Mouse (Mus musculus) hindbrain, embryonic 10.5 days (tissue): ENCODE measurements at regions not wholly inside any gene's neighbourhood (a gene's known extent, or its start where the extent isn't known, plus 50 kb on each side); places are given as distances from the start of the nearest gene placed in this dataset.

Experiments used
- DNase-seq: peaks from one replicate; pipeline ENCODE4 v3.0.0-alpha.2; 2017; ENCODE audit warnings: low spot score
- H3K27ac ChIP-seq: fragments of 300-500 bp; sonication (generic); 2 replicates; pipeline ENCODE4 v1.5.1; 2016; ENCODE audit warnings: mild to moderate bottlenecking, moderate library complexity
- H3K27me3 ChIP-seq: fragments of 300-500 bp; sonication (generic); 2 replicates; pipeline ENCODE4 v1.6.1; 2016; ENCODE audit warnings: mild to moderate bottlenecking; ENCODE audit not compliant: poor library complexity, insufficient read depth, severe bottlenecking
- H3K36me3 ChIP-seq: fragments of 300-500 bp; sonication (generic); 2 replicates; pipeline ENCODE4 v1.6.1; 2016; ENCODE audit warnings: mild to moderate bottlenecking, moderate library complexity
- H3K4me1 ChIP-seq: fragments of 300-500 bp; sonication (generic); replicated peaks from 2 replicates; pipeline ENCODE4 v1.6.1; 2016; ENCODE audit warnings: mild to moderate bottlenecking
- H3K4me3 ChIP-seq: fragments of 300-500 bp; sonication (generic); 2 replicates; pipeline ENCODE4 v1.5.1; 2016; ENCODE audit warnings: mild to moderate bottlenecking, moderate library complexity
- H3K9me3 ChIP-seq: fragments of 300-500 bp; sonication (generic); 2 replicates; pipeline ENCODE4 v1.6.1; 2016; ENCODE audit warnings: mild to moderate bottlenecking, moderate library complexity
- WGBS: fragments of 180-500 bp; shearing (Covaris S2); methylation state at CpG from one replicate; pipeline ENCODE4 v1.1.7; 2016; 5-methylcytosine and 5-hydroxymethylcytosine counted together

- Histone ChIP-seq H3K4me1 (no peaks in the 10 kb centered on the region), H3K9me3 (no peaks in the 10 kb centered on the region), H3K4me3 (no peak overlapping the region), H3K27me3 (no peaks in the 10 kb centered on the region), H3K27ac (no peak overlapping the region), H3K36me3 (no peaks in the 10 kb centered on the region)
- 88% methylated on average over 2 of the region's 2 CpGs for WGBS
- no peak for DNase-seq
These were observed 487.3 kb downstream of the Ttll7 start for GRCm38 (mm10) chr3:147339427-147339826.

- H3K27me3 ChIP-seq = no peaks in the 10 kb centered on the region
- no peak overlapping the region for H3K27ac ChIP-seq
- 60% methylated on average over 5 of the region's 5 CpGs for WGBS
- no peaks in the 10 kb centered on the region for H3K4me1 ChIP-seq
- H3K4me3 ChIP-seq = no peak overlapping the region
- H3K36me3 ChIP-seq = no peaks in the 10 kb centered on the region
- no peaks in the 10 kb centered on the region for H3K9me3 ChIP-seq
- DNase-seq = no peak
These were observed 495.3 kb downstream of the Ttll7 start for GRCm38 (mm10) chr3:147347278-147348039.

- no peak for DNase-seq
- Histone ChIP-seq H3K4me3 (no peak overlapping the region), H3K9me3 (no peaks in the 10 kb centered on the region), H3K27ac (no peak overlapping the region), H3K27me3 (no peaks in the 10 kb centered on the region), H3K36me3 (no peaks in the 10 kb centered on the region), H3K4me1 (no peaks in the 10 kb centered on the region)
- WGBS = 92% methylated on average over 5 of the region's 5 CpGs
These were observed 534.9 kb downstream of the Ttll7 start for GRCm38 (mm10) chr3:147387077-147387476.

- no peaks in the 10 kb centered on the region for H3K9me3 ChIP-seq
- peaks cover 15% of the 10 kb centered on the region for H3K4me1 ChIP-seq
- WGBS = 51% methylated on average over 8 of the region's 8 CpGs
- peak; percentile 14 for DNase-seq
- no peaks in the 10 kb centered on the region for H3K36me3 ChIP-seq
- H3K4me3 ChIP-seq = no peak overlapping the region
- H3K27ac ChIP-seq = no peak overlapping the region
- H3K27me3 ChIP-seq = no peaks in the 10 kb centered on the region
These were observed 546.1 kb downstream of the Ttll7 start for GRCm38 (mm10) chr3:147398298-147398697.

- DNase-seq = no peak
- no peak overlapping the region for H3K4me3 ChIP-seq
- no peak overlapping the region for H3K27ac ChIP-seq
- H3K27me3 ChIP-seq = no peaks in the 10 kb centered on the region
- WGBS = 87% methylated on average over 4 of the region's 4 CpGs
- no peaks in the 10 kb centered on the region for H3K4me1 ChIP-seq
- H3K9me3 ChIP-seq = no peaks in the 10 kb centered on the region
- H3K36me3 ChIP-seq = no peaks in the 10 kb centered on the region
These were observed 560.1 kb downstream of the Ttll7 start for GRCm38 (mm10) chr3:147412274-147412673.

GRCm38 (mm10) chr3:147416926-147417325, 564.8 kb downstream of the Ttll7 start:
- Histone ChIP-seq H3K27me3 (no peaks in the 10 kb centered on the region), H3K9me3 (no peaks in the 10 kb centered on the region), H3K36me3 (no peaks in the 10 kb centered on the region), H3K4me1 (0 out of 2 replicates have a peak, but pooled peaks cover 7% of the 10 kb centered on the region), H3K27ac (no peak overlapping the region), H3K4me3 (no peak overlapping the region)
- 78% methylated on average over 3 of the region's 3 CpGs for WGBS
- no peak for DNase-seq

GRCm38 (mm10) chr3:147419129-147419528, 567.0 kb downstream of the Ttll7 start:
- Histone ChIP-seq H3K27ac (no peak overlapping the region), H3K4me3 (no peak overlapping the region), H3K9me3 (no peaks in the 10 kb centered on the region), H3K36me3 (no peaks in the 10 kb centered on the region), H3K4me1 (peaks cover 11% of the 10 kb centered on the region), H3K27me3 (no peaks in the 10 kb centered on the region)
- 42% methylated on average over 3 of the region's 3 CpGs for WGBS
- DNase-seq = no peak

- Histone ChIP-seq H3K9me3 (no peaks in the 10 kb centered on the region), H3K27me3 (no peaks in the 10 kb centered on the region), H3K4me1 (peaks cover 17% of the 10 kb centered on the region), H3K4me3 (no peak overlapping the region), H3K27ac (no peak overlapping the region), H3K36me3 (no peaks in the 10 kb centered on the region)
- WGBS = 82% methylated on average over 5 of the region's 5 CpGs
- DNase-seq = no peak
These were observed 570.0 kb downstream of the Ttll7 start for GRCm38 (mm10) chr3:147422196-147422595.

GRCm38 (mm10) chr3:147423895-147424575, 571.9 kb downstream of the Ttll7 start:
- DNase-seq = peak; percentile 18
- 38% methylated on average over 2 of the region's 2 CpGs for WGBS
- Histone ChIP-seq H3K36me3 (no peaks in the 10 kb centered on the region), H3K27ac (no peak overlapping the region), H3K9me3 (no peaks in the 10 kb centered on the region), H3K4me3 (no peak overlapping the region), H3K27me3 (no peaks in the 10 kb centered on the region), H3K4me1 (peaks cover 17% of the 10 kb centered on the region)

GRCm38 (mm10) chr3:147428837-147429236, 576.7 kb downstream of the Ttll7 start:
- Histone ChIP-seq H3K27ac (no peak overlapping the region), H3K4me1 (peaks cover 15% of the 10 kb centered on the region), H3K4me3 (no peak overlapping the region), H3K9me3 (no peaks in the 10 kb centered on the region), H3K27me3 (no peaks in the 10 kb centered on the region), H3K36me3 (no peaks in the 10 kb centered on the region)
- WGBS = 45% methylated on average over 10 of the region's 10 CpGs
- DNase-seq = no peak

GRCm38 (mm10) chr3:147442925-147443690, 590.9 kb downstream of the Ttll7 start:
- Histone ChIP-seq H3K4me3 (no peak overlapping the region), H3K36me3 (no peaks in the 10 kb centered on the region), H3K4me1 (peaks cover 15% of the 10 kb centered on the region), H3K9me3 (no peaks in the 10 kb centered on the region), H3K27me3 (no peaks in the 10 kb centered on the region), H3K27ac (peak overlapping the region; percentile 57)
- WGBS = 70% methylated on average over 5 of the region's 5 CpGs
- no peak for DNase-seq

- Histone ChIP-seq H3K36me3 (no peaks in the 10 kb centered on the region), H3K27me3 (no peaks in the 10 kb centered on the region), H3K9me3 (no peaks in the 10 kb centered on the region), H3K27ac (peak overlapping the region; percentile 57), H3K4me3 (no peak overlapping the region), H3K4me1 (peaks cover 15% of the 10 kb centered on the region)
- DNase-seq = no peak
These were observed 591.5 kb downstream of the Ttll7 start for GRCm38 (mm10) chr3:147443691-147443960.
